Mouse (Mus musculus): Measurements from ENCODE around the gene Cttnbp2. TPM values are rescaled to one million over a fixed set of nuclear protein-coding genes. Genes with fewer than 3 reads are reported as not detected.

The Cttnbp2 gene
- polyA plus RNA-seq, 1 experiment from 2014 or later = 0.74 TPM

DNA sequence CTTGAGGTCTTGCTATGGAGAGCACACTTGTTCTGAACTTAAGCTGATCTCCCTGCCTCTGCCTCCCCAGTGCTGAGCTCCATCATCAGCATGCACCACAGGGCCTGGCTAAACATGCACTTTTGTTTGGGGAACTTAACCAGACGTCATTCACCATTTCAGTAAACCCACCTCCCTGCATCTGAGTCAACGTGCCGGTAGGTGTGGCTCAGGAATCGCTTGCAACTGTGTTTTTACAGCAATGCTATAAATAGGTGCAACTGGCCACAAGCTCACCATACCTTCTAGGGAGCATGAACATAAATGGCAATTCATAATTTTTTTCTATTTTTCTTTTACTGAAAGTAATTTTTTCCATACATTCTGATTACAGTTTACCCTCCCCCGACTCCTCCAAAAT, 14.8 kb downstream of the Cttnbp2 start:
- Histone ChIP-seq H3K9ac (no peak overlapping the region), H3K27me3 (no peaks in the 10 kb centered on the region), H3K4me2 (no peak overlapping the region), H3K4me1 (replicated peaks) (no peaks in the 10 kb centered on the region), H3K36me3 (replicated peaks) (no peaks in the 10 kb centered on the region), H3K27ac (replicated peaks) (no peak overlapping the region), H3K9me3 (replicated peaks) (no peaks in the 10 kb centered on the region), H3K4me3 (replicated peaks) (no peak overlapping the region)
- no peak for ATAC-seq (ENCODE audit: insufficient read depth)
- 53% methylated on average over 5 of the region's 5 CpGs for WGBS (ENCODE audit: insufficient replicate concordance)

- WGBS (ENCODE audit: insufficient replicate concordance) = 57% methylated on average over 1 of the region's 1 CpGs
- H3K4me3 ChIP-seq (replicated peaks) = no peak overlapping the region
- H3K4me1 ChIP-seq (replicated peaks) = no peaks in the 10 kb centered on the region
- no peaks in the 10 kb centered on the region for H3K36me3 ChIP-seq (replicated peaks)
- H3K9ac ChIP-seq = no peak overlapping the region
- no peak for ATAC-seq (ENCODE audit: insufficient read depth)
- no peak overlapping the region for H3K27ac ChIP-seq (replicated peaks)
- no peaks in the 10 kb centered on the region for H3K9me3 ChIP-seq (replicated peaks)
- no peaks in the 10 kb centered on the region for H3K27me3 ChIP-seq
- no peak overlapping the region for H3K4me2 ChIP-seq
Observed at GRCm38 (mm10) chr6:18492977-18493376, 21.7 kb downstream of the Cttnbp2 start.

DNA sequence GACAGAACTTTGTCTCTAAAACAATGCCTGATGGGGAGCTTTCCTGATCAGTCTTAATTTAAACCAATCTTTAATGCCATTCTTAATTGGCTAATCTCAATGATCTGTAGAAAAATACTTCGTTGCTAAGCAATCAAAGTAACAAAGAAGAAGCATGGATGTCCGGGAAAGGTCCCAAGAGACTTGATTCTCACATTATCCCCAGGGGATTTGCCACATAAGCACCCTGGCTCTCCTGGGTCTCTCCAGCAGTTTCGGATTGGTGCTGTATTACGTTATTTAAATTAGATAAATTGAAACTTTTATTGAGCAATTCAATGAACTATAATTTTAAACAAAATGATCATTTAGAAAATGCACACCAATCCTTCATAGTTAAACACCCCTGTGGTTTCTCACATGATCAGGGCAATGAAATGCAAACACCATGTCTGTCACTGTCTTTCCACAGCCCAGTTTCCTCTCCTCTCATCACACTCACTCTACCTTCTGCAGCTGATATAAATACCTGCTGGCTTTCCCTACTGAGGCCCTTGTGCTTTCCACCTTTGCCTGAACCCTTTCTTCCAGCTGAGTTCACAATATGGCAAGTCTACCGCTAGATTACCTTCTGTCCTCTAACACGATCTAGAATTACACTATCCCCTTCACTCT, 22.3 kb downstream of the Cttnbp2 start:
- no peak overlapping the region for H3K4me2 ChIP-seq
- no peaks in the 10 kb centered on the region for H3K4me1 ChIP-seq (replicated peaks)
- WGBS (ENCODE audit: insufficient replicate concordance) = 57% methylated on average over 6 of the region's 6 CpGs
- H3K9me3 ChIP-seq (replicated peaks) = no peaks in the 10 kb centered on the region
- no peaks in the 10 kb centered on the region for H3K27me3 ChIP-seq
- H3K27ac ChIP-seq (replicated peaks) = no peak overlapping the region
- H3K36me3 ChIP-seq (replicated peaks) = no peaks in the 10 kb centered on the region
- no peak overlapping the region for H3K9ac ChIP-seq
- H3K4me3 ChIP-seq (replicated peaks) = no peak overlapping the region
- no peak for ATAC-seq (ENCODE audit: insufficient read depth)

- H3K9me3 ChIP-seq (replicated peaks) = no peaks in the 10 kb centered on the region
- no peaks in the 10 kb centered on the region for H3K4me1 ChIP-seq (replicated peaks)
- H3K4me3 ChIP-seq (replicated peaks) = no peak overlapping the region
- H3K4me2 ChIP-seq = no peak overlapping the region
- no peak for ATAC-seq (ENCODE audit: insufficient read depth)
- no peak overlapping the region for H3K27ac ChIP-seq (replicated peaks)
- H3K9ac ChIP-seq = no peak overlapping the region
- H3K36me3 ChIP-seq (replicated peaks) = no peaks in the 10 kb centered on the region
- H3K27me3 ChIP-seq = no peaks in the 10 kb centered on the region
Observed at GRCm38 (mm10) chr6:18485087-18485486, 29.6 kb downstream of the Cttnbp2 start.

DNA sequence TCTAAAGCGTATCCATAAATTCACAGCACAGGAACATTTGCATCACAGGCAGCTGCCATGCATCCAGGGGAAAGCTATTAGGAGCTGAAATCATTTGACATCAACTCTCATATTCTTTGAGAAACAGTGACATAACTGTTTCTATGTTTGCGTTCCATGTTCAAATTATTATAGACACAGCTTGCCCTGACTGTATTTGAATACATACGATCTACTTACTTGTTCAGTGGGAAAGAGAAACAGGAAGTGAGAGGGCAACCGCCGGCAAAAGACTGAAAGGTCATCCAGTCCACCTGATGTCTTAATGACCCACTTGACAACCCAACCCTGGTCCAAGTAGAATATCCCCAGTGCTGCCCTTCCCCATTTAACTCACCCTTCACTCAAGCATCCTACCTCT, 30.6 kb downstream of the Cttnbp2 start:
- H3K9ac ChIP-seq = no peak overlapping the region
- no peaks in the 10 kb centered on the region for H3K4me1 ChIP-seq (replicated peaks)
- 59% methylated on average over 5 of the region's 5 CpGs for WGBS (ENCODE audit: insufficient replicate concordance)
- no peak overlapping the region for H3K27ac ChIP-seq (replicated peaks)
- no peaks in the 10 kb centered on the region for H3K9me3 ChIP-seq (replicated peaks)
- ATAC-seq (ENCODE audit: insufficient read depth) = no peak
- H3K4me3 ChIP-seq (replicated peaks) = no peak overlapping the region
- H3K27me3 ChIP-seq = no peaks in the 10 kb centered on the region
- H3K36me3 ChIP-seq (replicated peaks) = no peaks in the 10 kb centered on the region
- no peak overlapping the region for H3K4me2 ChIP-seq

DNA sequence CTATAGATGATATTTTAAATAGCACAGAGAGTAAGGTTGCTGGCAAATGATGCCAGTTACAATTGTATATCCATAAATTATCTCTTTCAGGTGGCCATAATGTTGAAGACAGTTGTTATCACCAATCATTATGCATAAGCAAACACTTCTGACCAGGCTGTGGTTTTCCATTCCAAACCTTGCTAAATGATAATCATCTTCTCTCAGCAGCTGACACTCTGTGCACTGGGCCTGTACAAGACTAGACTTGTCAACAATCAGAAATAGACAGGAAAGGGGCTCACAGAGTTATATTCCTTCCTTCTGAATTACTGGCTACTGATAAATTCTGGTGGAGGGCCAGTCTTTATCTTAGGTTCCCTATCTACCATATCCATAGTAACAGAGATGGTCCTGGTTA, 32.1 kb downstream of the Cttnbp2 start:
- Histone ChIP-seq H3K9ac (no peak overlapping the region), H3K4me3 (replicated peaks) (no peak overlapping the region), H3K4me1 (replicated peaks) (no peaks in the 10 kb centered on the region), H3K27me3 (no peaks in the 10 kb centered on the region), H3K36me3 (replicated peaks) (no peaks in the 10 kb centered on the region), H3K4me2 (no peak overlapping the region), H3K27ac (replicated peaks) (no peak overlapping the region), H3K9me3 (replicated peaks) (no peaks in the 10 kb centered on the region)
- ATAC-seq (ENCODE audit: insufficient read depth) = no peak

GRCm38 (mm10) chr6:18481781-18482180, 32.9 kb downstream of the Cttnbp2 start:
- Histone ChIP-seq H3K27me3 (no peaks in the 10 kb centered on the region), H3K9me3 (replicated peaks) (no peaks in the 10 kb centered on the region), H3K4me1 (replicated peaks) (no peaks in the 10 kb centered on the region), H3K27ac (replicated peaks) (no peak overlapping the region), H3K4me2 (no peak overlapping the region), H3K36me3 (replicated peaks) (no peaks in the 10 kb centered on the region), H3K4me3 (replicated peaks) (no peak overlapping the region), H3K9ac (no peak overlapping the region)
- WGBS (ENCODE audit: insufficient replicate concordance) = 62% methylated on average over 3 of the region's 3 CpGs
- no peak for ATAC-seq (ENCODE audit: insufficient read depth)

DNA sequence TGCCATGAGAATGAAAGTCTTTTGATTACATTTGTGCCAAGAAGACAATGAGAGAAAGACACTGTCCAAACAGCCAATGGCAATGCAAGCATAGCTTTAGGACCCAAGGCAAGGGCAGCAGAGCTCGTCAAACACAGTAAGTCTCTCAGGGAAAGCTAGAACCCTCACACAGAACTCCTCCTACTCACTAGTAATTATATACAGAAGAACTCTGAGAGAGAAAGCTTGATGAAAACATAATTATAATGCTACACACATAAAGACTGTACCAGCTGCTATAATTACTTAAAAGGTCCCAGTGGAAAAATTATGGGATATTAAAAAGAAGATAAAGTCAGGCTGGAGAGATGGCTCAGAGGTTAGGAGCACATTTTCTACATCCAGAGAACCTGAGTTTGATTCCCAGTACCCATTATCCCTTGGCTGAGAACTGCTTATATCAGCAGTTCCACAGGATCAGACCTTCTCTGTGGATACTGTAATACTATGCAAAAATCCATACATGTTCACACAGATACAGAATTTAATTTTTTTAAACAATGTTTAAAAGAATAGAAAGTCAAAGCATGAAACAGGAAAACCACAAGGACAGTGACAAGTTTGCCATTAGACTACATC, 37.2 kb downstream of the Cttnbp2 start:
- WGBS (ENCODE audit: insufficient replicate concordance) = 47% methylated on average over 1 of the region's 1 CpGs
- no peaks in the 10 kb centered on the region for H3K27me3 ChIP-seq
- ATAC-seq (ENCODE audit: insufficient read depth) = no peak
- no peak overlapping the region for H3K9ac ChIP-seq
- no peaks in the 10 kb centered on the region for H3K4me1 ChIP-seq (replicated peaks)
- H3K27ac ChIP-seq (replicated peaks) = no peak overlapping the region
- H3K9me3 ChIP-seq (replicated peaks) = no peaks in the 10 kb centered on the region
- no peak overlapping the region for H3K4me3 ChIP-seq (replicated peaks)
- no peaks in the 10 kb centered on the region for H3K36me3 ChIP-seq (replicated peaks)
- no peak overlapping the region for H3K4me2 ChIP-seq

- 60% methylated on average over 2 of the region's 2 CpGs for WGBS (ENCODE audit: insufficient replicate concordance)
- no peaks in the 10 kb centered on the region for H3K36me3 ChIP-seq (replicated peaks)
- H3K4me1 ChIP-seq (replicated peaks) = no peaks in the 10 kb centered on the region
- H3K9me3 ChIP-seq (replicated peaks) = no peaks in the 10 kb centered on the region
- no peaks in the 10 kb centered on the region for H3K27me3 ChIP-seq
- H3K4me3 ChIP-seq (replicated peaks) = no peak overlapping the region
- no peak for ATAC-seq (ENCODE audit: insufficient read depth)
- no peak overlapping the region for H3K4me2 ChIP-seq
- H3K9ac ChIP-seq = no peak overlapping the region
- H3K27ac ChIP-seq (replicated peaks) = no peak overlapping the region
Observed at GRCm38 (mm10) chr6:18474983-18475382, 39.7 kb downstream of the Cttnbp2 start.

- WGBS (ENCODE audit: insufficient replicate concordance) = 43% methylated on average over 1 of the region's 1 CpGs
- no peak overlapping the region for H3K4me3 ChIP-seq (replicated peaks)
- H3K9me3 ChIP-seq (replicated peaks) = no peaks in the 10 kb centered on the region
- no peaks in the 10 kb centered on the region for H3K36me3 ChIP-seq (replicated peaks)
- no peak overlapping the region for H3K9ac ChIP-seq
- no peak overlapping the region for H3K27ac ChIP-seq (replicated peaks)
- no peak for ATAC-seq (ENCODE audit: insufficient read depth)
- H3K27me3 ChIP-seq = no peaks in the 10 kb centered on the region
- no peaks in the 10 kb centered on the region for H3K4me1 ChIP-seq (replicated peaks)
- H3K4me2 ChIP-seq = no peak overlapping the region
Observed at GRCm38 (mm10) chr6:18474541-18474940, 40.1 kb downstream of the Cttnbp2 start.

- WGBS (ENCODE audit: insufficient replicate concordance) = 21% methylated on average over 2 of the region's 2 CpGs
- ATAC-seq (ENCODE audit: insufficient read depth) = no peak
- Histone ChIP-seq H3K27me3 (no peaks in the 10 kb centered on the region), H3K9me3 (replicated peaks) (no peaks in the 10 kb centered on the region), H3K4me1 (replicated peaks) (no peaks in the 10 kb centered on the region), H3K27ac (replicated peaks) (no peak overlapping the region), H3K4me3 (replicated peaks) (no peak overlapping the region), H3K36me3 (replicated peaks) (no peaks in the 10 kb centered on the region), H3K4me2 (no peak overlapping the region), H3K9ac (no peak overlapping the region)
Observed at GRCm38 (mm10) chr6:18469206-18469605, 45.4 kb downstream of the Cttnbp2 start.

DNA sequence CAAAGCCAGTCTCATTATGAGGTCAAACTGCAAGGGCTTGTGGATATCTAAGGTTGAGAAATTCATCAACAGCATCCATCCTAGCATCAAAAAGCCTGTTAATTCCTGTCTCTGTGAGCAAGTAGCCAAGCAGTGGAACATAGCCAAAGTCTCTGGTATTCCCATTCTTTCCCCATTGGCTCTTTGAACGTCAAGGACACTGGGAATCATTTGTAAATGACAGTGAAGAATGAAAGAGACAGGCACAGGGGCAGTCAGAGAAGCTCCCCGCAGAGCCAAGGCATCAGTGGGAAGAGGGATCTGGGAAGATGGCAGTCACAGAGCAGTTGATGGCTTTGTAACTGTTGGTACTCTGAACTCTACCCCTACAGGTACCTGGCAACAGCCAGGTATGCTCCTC, 46.9 kb downstream of the Cttnbp2 start:
- 44% methylated on average over 2 of the region's 2 CpGs for WGBS (ENCODE audit: insufficient replicate concordance)
- no peaks in the 10 kb centered on the region for H3K4me1 ChIP-seq (replicated peaks)
- no peak for ATAC-seq (ENCODE audit: insufficient read depth)
- no peak overlapping the region for H3K9ac ChIP-seq
- H3K27ac ChIP-seq (replicated peaks) = no peak overlapping the region
- H3K36me3 ChIP-seq (replicated peaks) = no peaks in the 10 kb centered on the region
- no peaks in the 10 kb centered on the region for H3K9me3 ChIP-seq (replicated peaks)
- no peak overlapping the region for H3K4me2 ChIP-seq
- H3K27me3 ChIP-seq = no peaks in the 10 kb centered on the region
- H3K4me3 ChIP-seq (replicated peaks) = no peak overlapping the region
